Mouse (Mus musculus): ENCODE data around the gene Jade2. TPM values are rescaled to one million over a fixed set of nuclear protein-coding genes. Genes with fewer than 3 reads are reported as not detected.

The Jade2 gene
- polyA plus RNA-seq, 1 experiment from 2014 or later: 0.69 TPM

GRCm38 (mm10) chr11:51855818-51856615, 1.4 kb downstream of the Jade2 start:
- Histone ChIP-seq H3K9me3 (replicated peaks) (no peaks in the 10 kb centered on the region), H3K36me3 (no peaks in the 10 kb centered on the region), H3K27me3 (replicated peaks) (peaks cover 15% of the 10 kb centered on the region), H3K27ac (replicated peaks) (peak overlapping the region; percentile 72), H3K4me2 (peak overlapping the region; percentile 85), H3K9ac (replicated peaks) (peak overlapping the region; percentile 54), H3K4me3 (replicated peaks) (peak overlapping the region; percentile 54), H3K4me1 (peaks cover 46% of the 10 kb centered on the region)
- WGBS: under 1% methylated on average over 40 of the region's 47 CpGs
- ATAC-seq (ENCODE audit: low FRiP score): peak; percentile 62

GRCm38 (mm10) chr11:51854981-51855817, 2.3 kb downstream of the Jade2 start:
- Histone ChIP-seq H3K36me3 (no peaks in the 10 kb centered on the region), H3K4me3 (replicated peaks) (peak overlapping the region; percentile 54), H3K9ac (replicated peaks) (peak overlapping the region; percentile 54), H3K27me3 (replicated peaks) (peaks cover 10% of the 10 kb centered on the region), H3K27ac (replicated peaks) (peak overlapping the region; percentile 72), H3K9me3 (replicated peaks) (no peaks in the 10 kb centered on the region), H3K4me2 (peak overlapping the region; percentile 85), H3K4me1 (peaks cover 46% of the 10 kb centered on the region)
- ATAC-seq (ENCODE audit: low FRiP score): peak; percentile 76
- WGBS: 2% methylated on average over 35 of the region's 42 CpGs

GRCm38 (mm10) chr11:51852595-51852994, 4.9 kb downstream of the Jade2 start:
- H3K9ac ChIP-seq (replicated peaks): no peak overlapping the region
- H3K4me2 ChIP-seq: no peak overlapping the region
- H3K4me3 ChIP-seq (replicated peaks): no peak overlapping the region
- H3K27ac ChIP-seq (replicated peaks): no peak overlapping the region
- H3K9me3 ChIP-seq (replicated peaks): no peaks in the 10 kb centered on the region
- WGBS: 39% methylated on average over 5 of the region's 5 CpGs
- peaks cover 35% of the 10 kb centered on the region for H3K4me1 ChIP-seq
- no peaks in the 10 kb centered on the region for H3K36me3 ChIP-seq
- ATAC-seq (ENCODE audit: low FRiP score): no peak
- H3K27me3 ChIP-seq (replicated peaks): peaks cover 3% of the 10 kb centered on the region; the same call in 1 of the 2 replicates

GRCm38 (mm10) chr11:51852091-51852521, 5.3 kb downstream of the Jade2 start:
- ATAC-seq (ENCODE audit: low FRiP score): no peak
- 80% methylated on average over 7 of the region's 7 CpGs for WGBS

GRCm38 (mm10) chr11:51850741-51851330, 6.6 kb downstream of the Jade2 start:
- peaks cover 3% of the 10 kb centered on the region; the same call in 1 of the 2 replicates for H3K27me3 ChIP-seq (replicated peaks)
- H3K4me1 ChIP-seq: peaks cover 25% of the 10 kb centered on the region
- no peak overlapping the region for H3K4me2 ChIP-seq
- H3K9me3 ChIP-seq (replicated peaks): no peaks in the 10 kb centered on the region
- H3K4me3 ChIP-seq (replicated peaks): no peak overlapping the region
- H3K36me3 ChIP-seq: no peaks in the 10 kb centered on the region
- no peak for ATAC-seq (ENCODE audit: low FRiP score)
- WGBS: 81% methylated on average over 11 of the region's 11 CpGs
- no peak overlapping the region for H3K9ac ChIP-seq (replicated peaks)
- H3K27ac ChIP-seq (replicated peaks): no peak overlapping the region

More at GRCm38 (mm10) chr11:51852091-51852521, 5.3 kb downstream of the Jade2 start:
- no peaks in the 10 kb centered on the region for H3K36me3 ChIP-seq
- no peaks in the 10 kb centered on the region for H3K9me3 ChIP-seq (replicated peaks)
- no peak overlapping the region for H3K4me2 ChIP-seq
- no peak overlapping the region for H3K4me3 ChIP-seq (replicated peaks)
- H3K27ac ChIP-seq (replicated peaks): no peak overlapping the region
- H3K27me3 ChIP-seq (replicated peaks): peaks cover 3% of the 10 kb centered on the region; the same call in 1 of the 2 replicates
- no peak overlapping the region for H3K9ac ChIP-seq (replicated peaks)
- peaks cover 35% of the 10 kb centered on the region for H3K4me1 ChIP-seq

GRCm38 (mm10) chr11:51848324-51848723, 9.1 kb downstream of the Jade2 start:
- Histone ChIP-seq H3K27me3 (replicated peaks) (no peaks in the 10 kb centered on the region), H3K9me3 (replicated peaks) (no peaks in the 10 kb centered on the region), H3K27ac (replicated peaks) (no peak overlapping the region), H3K36me3 (no peaks in the 10 kb centered on the region), H3K9ac (replicated peaks) (no peak overlapping the region), H3K4me3 (replicated peaks) (no peak overlapping the region), H3K4me2 (no peak overlapping the region), H3K4me1 (peaks cover 14% of the 10 kb centered on the region)
- 88% methylated on average over 3 of the region's 3 CpGs for WGBS
- no peak for ATAC-seq (ENCODE audit: low FRiP score)

- no peaks in the 10 kb centered on the region for H3K36me3 ChIP-seq
- no peak for ATAC-seq (ENCODE audit: low FRiP score)
- H3K9me3 ChIP-seq (replicated peaks): no peaks in the 10 kb centered on the region
- 90% methylated on average over 1 of the region's 1 CpGs for WGBS
- H3K4me3 ChIP-seq (replicated peaks): no peak overlapping the region
- no peak overlapping the region for H3K9ac ChIP-seq (replicated peaks)
- no peak overlapping the region for H3K4me2 ChIP-seq
- peaks cover 10% of the 10 kb centered on the region for H3K4me1 ChIP-seq
- H3K27me3 ChIP-seq (replicated peaks): no peaks in the 10 kb centered on the region
- H3K27ac ChIP-seq (replicated peaks): no peak overlapping the region
These were observed 9.6 kb downstream of the Jade2 start for GRCm38 (mm10) chr11:51847902-51848301.

GRCm38 (mm10) chr11:51845981-51846883, 11.2 kb downstream of the Jade2 start:
- Histone ChIP-seq H3K4me2 (no peak overlapping the region), H3K9ac (replicated peaks) (no peak overlapping the region), H3K27ac (replicated peaks) (no peak overlapping the region), H3K9me3 (replicated peaks) (no peaks in the 10 kb centered on the region), H3K27me3 (replicated peaks) (no peaks in the 10 kb centered on the region), H3K4me3 (replicated peaks) (no peak overlapping the region), H3K4me1 (no peaks in the 10 kb centered on the region), H3K36me3 (no peaks in the 10 kb centered on the region)
- ATAC-seq (ENCODE audit: low FRiP score): no peak
- 92% methylated on average over 16 of the region's 16 CpGs for WGBS

GRCm38 (mm10) chr11:51844529-51845098, 12.8 kb downstream of the Jade2 start:
- Histone ChIP-seq H3K4me2 (no peak overlapping the region), H3K9ac (replicated peaks) (no peak overlapping the region), H3K27ac (replicated peaks) (no peak overlapping the region), H3K4me1 (no peaks in the 10 kb centered on the region), H3K27me3 (replicated peaks) (no peaks in the 10 kb centered on the region), H3K9me3 (replicated peaks) (no peaks in the 10 kb centered on the region), H3K4me3 (replicated peaks) (no peak overlapping the region), H3K36me3 (no peaks in the 10 kb centered on the region)
- 60% methylated on average over 10 of the region's 10 CpGs for WGBS
- ATAC-seq (ENCODE audit: low FRiP score): no peak

GRCm38 (mm10) chr11:51843898-51844297, 13.6 kb downstream of the Jade2 start:
- no peaks in the 10 kb centered on the region for H3K4me1 ChIP-seq
- no peaks in the 10 kb centered on the region for H3K36me3 ChIP-seq
- H3K27me3 ChIP-seq (replicated peaks): no peaks in the 10 kb centered on the region
- no peak overlapping the region for H3K9ac ChIP-seq (replicated peaks)
- H3K27ac ChIP-seq (replicated peaks): no peak overlapping the region
- H3K9me3 ChIP-seq (replicated peaks): no peaks in the 10 kb centered on the region
- no peak overlapping the region for H3K4me3 ChIP-seq (replicated peaks)
- ATAC-seq (ENCODE audit: low FRiP score): no peak
- no peak overlapping the region for H3K4me2 ChIP-seq

Measured in neural tube, embryonic 15.5 days (tissue).